Mouse (Mus musculus) frontal cortex, adult 2 months (tissue): ENCODE measurements around the gene Mrc1. TPM values are rescaled to one million over a fixed set of nuclear protein-coding genes. Genes with fewer than 3 reads are reported as not detected.
"Not testable (repeated sequence)": the region's sequence is repeated elsewhere in the genome, so short reads cannot be mapped to it uniquely, and the experiment has no call there.

Experiments
- DNase-seq, 2 experiments: peaks; one replicate each; pipeline ENCODE4 v3.0.0; 2022; ENCODE audit warnings: low spot score in 1 of 2; ENCODE audit errors: extremely low spot score in 1 of 2
- polyA plus RNA-seq: library from polyadenylated mRNA; depleted of rRNA; stranded (reverse); fragments of >200 nt; gene quantifications from 2 replicates; pipeline ENCODE4 v1.2.3, GENCODE M21; 2012; rRNA removed

The Mrc1 gene
- polyA plus RNA-seq = 2.0 and 2.6 TPM in 2 replicates

DNA sequence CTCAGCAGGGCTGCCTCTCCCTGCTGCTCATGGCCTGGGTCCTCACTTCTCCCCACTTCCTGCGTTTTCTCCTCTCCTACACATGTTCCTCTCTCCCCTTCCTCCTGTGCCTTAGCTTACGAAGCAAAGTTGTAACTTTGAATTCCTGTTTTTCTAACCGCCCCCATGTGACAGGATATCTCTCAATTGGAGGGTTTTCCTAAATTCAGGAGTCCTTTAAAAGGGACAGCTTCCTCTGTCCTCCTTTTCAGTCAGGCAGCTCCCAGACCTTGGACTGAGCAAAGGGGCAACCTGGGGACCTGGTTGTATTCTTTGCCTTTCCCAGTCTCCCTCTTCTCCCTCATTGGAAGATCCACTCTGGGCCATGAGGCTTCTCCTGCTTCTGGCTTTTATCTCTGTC lies at the start of gene Mrc1:
Mrc1 (plus strand) TSS at position 244 of the 400 bp plus-strand sequence.
- no peak for DNase-seq

DNA sequence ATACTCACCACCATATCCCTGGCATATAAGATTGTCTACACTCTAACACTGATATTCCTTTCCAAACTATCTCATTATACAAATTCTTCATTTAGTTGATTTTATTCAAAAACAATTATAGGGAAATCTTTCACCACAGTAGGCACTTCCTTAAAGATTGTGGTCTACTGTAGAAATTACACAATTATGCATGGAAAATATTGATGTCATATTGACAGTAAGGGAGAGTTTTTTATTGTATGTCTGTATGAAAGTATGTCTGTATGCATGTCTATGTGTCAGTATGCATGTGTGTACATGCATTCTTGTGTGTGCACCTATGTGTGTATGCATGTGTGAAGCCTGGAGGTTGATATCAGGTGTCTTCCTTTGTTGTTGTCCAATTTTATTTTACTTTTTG lies 44.8 kb upstream of the Mrc1 start:
- DNase-seq = no peak

DNA sequence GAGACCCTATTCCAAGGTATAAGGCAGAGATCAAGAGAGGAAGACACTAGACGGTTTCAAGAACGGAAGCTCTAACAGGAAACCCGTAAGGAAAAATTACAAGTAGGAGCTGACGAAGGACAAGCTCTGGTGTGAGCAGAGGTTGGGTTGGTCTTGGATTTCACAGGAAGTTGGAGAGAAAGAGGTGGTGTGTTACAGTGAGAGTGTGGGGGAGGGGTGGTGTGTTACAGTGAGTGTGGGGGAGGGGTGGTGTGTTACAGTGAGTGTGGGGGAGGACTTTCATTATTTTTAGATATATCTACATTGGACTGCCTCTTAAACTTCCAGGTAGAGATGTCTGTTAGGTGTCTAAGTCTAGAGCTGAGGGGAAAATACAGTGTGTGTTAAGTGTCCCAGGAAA lies 38.5 kb upstream of the Mrc1 start:
- no peak for DNase-seq

DNA sequence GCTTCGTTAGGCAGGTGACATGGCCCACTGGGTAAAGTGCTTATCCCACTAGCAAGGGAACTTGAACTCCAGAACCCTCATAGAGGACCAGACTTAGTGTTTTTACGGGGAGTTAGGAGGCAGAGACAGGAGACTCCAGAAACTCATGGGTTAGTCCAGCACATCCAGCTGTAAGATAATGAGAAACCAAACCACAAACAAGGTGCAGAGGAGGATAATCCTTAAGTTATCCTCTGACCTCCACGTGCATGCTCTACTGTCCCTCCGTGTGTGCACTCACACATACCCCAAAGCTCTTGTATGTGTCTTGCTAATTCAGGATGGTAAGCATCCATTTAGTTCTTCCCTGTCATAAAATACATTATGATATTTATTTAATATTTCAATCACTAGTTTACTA lies 37.6 kb upstream of the Mrc1 start:
- DNase-seq = no peak

DNA sequence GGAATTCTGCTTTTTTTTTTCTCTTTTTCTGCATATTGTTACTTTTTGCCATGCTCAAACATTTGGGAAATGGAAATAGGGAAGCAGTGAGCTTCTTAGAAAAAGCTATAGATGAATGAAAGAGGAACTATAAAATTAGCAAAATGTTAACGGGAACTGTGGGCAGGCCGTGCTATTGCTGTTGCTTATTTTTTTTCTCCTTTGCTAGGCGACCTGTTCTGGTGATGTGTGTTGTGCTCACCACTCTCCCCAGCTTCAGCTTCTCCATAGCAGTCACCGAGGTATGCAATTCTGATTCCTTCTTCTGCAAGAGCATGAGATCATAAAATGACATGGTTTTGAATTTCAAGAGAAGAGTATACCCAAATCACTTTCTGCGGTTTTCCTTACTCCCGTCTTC lies 37.1 kb upstream of the Mrc1 start:
- no peak for DNase-seq

DNA sequence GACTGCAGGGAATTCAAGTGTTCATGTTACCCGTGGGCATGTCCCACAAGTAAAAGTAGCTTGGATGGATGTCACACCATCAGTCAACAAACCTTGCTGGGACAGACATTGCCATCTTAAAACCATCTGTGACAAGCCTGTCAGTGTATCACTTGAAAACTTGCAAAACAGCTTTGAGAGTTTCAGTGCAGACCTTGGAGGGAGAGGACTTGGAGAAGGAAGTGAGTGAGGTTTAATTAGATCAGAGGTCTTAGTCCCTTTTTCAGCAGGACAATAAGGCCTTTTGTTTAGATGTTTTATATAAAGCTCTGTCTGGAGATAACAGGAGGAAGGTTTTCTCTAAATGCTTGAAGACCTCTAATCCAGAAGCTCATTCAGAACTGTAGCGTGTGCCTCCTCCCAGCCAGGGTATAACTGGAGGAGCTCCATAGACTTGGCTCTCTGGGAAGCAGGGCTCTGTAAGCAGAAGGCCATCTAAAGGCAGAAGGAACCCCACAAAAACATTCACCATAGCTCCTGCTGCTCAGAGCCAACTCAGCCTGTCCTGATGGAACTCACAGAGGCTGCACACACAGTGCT lies 30.8 kb upstream of the Mrc1 start:
- DNase-seq = not testable (repeated sequence)

DNA sequence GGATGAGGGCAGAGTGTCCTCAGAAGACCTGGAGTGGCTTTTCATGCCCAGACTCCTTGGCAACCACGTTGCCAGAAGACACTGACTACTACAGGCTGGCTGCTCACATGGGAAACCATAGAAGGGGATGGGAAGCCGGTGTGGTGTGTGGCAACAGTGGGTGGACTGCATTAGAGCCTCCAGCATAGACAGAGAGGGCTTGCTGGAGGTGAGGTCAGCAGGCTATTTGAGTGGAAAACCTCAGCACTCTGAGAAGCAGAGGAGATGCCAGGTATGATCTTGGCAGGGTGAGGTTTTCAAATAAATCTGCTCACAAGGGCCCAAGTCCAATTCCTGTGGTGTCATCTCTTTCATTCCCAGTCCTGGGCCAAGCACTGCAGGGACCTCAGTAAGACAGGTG lies 29.6 kb upstream of the Mrc1 start:
- DNase-seq = no peak

DNA sequence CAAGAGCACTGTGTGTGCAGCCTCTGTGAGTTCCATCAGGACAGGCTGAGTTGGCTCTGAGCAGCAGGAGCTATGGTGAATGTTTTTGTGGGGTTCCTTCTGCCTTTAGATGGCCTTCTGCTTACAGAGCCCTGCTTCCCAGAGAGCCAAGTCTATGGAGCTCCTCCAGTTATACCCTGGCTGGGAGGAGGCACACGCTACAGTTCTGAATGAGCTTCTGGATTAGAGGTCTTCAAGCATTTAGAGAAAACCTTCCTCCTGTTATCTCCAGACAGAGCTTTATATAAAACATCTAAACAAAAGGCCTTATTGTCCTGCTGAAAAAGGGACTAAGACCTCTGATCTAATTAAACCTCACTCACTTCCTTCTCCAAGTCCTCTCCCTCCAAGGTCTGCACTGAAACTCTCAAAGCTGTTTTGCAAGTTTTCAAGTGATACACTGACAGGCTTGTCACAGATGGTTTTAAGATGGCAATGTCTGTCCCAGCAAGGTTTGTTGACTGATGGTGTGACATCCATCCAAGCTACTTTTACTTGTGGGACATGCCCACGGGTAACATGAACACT lies 28.2 kb upstream of the Mrc1 start:
- DNase-seq = not testable (repeated sequence)

DNA sequence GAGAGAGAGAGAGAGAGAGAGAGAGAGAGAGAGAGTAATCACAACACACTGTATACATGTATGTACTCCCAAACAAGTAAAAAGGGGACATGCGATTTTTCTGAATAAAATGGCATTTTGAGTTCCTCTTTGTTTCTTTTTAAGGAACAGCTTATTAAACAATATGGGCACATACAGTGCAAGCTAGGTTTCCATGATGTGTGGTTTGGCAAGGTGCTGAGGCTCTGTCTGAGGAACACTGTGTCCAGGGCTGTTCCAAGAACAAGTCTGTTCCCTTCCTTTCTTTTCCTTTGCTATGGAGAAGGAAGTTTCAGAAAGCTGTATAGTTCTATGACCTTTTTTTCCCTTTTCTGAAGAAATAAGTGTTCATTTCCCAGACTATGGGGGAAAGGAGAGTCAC lies 24.9 kb upstream of the Mrc1 start:
- DNase-seq = no peak

DNA sequence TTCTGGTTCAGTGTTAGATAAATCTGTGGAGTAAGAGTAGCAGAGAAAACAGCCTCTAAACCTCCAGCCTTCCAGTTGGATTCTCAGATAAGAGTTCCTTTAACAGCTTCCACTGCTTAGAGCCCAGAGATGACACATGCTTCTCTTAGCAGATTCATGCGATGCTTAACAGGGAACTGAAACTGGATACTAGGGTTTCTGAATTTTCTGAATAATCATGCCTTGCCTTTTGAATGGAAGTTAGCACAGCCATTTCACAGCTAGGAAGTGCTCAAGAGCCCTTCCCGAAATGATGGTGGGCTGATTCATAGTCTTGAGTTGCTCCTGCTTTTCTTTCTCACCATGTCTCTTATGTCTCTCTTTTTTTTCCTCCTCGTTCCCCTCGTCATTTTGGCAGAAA lies 22.4 kb upstream of the Mrc1 start:
- DNase-seq = no peak

DNA sequence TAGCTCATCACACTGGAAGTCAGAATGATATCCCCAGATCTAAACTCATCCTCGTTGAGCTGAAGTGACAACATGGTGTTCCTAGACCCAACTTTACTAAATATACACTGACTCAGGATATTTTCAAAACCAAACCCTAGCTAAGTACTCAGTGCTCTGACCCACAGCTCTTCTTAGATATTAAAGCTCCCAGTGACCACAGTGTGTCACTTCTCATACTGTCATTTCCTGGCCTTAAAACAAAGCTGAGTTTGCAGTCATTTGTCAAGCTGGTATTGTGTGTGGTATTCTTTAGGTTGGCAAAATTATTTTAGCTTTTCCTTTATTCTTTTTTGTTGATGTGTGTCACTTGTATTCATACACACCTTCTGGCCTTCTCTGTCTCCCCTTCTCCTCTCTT lies 18.5 kb upstream of the Mrc1 start:
- no peak for DNase-seq

DNA sequence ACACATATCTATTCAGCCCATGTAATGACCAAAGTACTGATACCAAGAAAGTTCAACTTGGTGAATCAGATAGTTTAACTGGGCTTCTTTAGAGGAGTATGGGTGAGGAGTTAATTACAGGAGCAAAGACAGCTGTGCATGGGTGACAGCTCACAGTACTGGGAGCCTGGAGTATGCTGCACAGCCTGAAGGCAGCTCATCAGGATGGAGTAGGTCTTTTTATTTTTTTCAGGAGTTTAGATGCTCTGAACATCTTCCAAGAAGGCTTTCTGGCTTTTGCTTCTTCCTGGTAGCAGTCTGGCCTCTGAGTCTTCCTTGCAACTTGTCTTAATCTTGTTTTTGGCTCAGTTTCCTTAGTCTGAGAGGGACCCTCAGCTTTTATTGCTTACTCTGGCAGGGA lies 17.6 kb upstream of the Mrc1 start:
- no peak for DNase-seq

DNA sequence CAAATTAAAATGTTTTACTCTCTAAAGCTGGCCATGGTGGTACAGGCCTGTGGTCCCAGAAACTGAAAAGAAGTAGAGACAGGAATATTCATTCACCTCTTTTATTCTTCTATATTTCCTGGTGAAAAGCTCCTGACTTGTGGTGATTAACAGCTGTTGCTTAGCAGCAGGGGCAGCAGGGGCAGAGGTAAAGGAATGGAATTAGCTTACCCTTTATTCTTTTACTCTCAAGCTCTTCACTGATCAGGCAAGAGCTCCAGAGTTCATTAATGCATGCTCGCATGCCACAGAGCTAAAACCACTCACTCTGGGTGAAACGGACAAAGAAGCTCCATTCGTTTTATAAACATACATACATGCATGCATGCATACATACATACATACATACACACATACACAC lies 14.4 kb upstream of the Mrc1 start:
- no peak for DNase-seq

DNA sequence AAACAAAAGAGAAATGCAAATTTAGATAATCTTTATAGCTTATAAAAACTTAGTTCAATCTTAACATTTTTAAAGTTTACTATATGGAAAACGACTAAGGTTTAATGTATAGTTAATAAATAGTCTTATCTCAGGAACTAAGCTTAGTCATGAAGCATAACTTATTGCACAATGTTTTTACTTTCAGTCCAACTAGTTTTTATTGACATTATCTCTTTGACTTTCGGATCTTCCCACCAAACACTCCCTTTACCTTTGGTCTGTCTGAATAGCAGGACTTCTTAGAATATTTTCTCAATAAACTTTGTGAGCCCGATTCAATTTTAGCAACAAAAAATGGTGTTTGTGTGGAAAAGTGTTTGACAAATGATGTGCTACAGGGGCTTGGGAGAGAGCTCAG lies 12.5 kb upstream of the Mrc1 start:
- DNase-seq = no peak

DNA sequence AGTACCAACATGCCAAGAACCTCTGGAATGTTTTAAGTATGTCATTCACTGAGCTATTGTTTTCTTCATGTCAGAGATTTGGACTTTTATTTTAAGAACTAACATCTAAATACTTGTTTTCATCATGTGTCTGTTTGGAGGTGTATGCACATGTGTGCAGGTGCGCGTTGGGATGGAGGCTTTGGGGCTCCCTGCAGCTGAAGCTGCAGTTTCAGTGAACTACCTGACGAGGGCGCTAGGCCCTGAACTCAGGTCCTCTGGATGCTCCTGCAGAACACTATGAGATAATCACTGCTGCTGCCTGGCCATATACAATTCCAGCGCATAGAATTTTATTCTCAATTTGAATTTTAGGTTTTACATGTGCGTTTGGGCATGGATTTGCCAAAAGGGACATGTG lies 11.1 kb upstream of the Mrc1 start:
- no peak for DNase-seq

DNA sequence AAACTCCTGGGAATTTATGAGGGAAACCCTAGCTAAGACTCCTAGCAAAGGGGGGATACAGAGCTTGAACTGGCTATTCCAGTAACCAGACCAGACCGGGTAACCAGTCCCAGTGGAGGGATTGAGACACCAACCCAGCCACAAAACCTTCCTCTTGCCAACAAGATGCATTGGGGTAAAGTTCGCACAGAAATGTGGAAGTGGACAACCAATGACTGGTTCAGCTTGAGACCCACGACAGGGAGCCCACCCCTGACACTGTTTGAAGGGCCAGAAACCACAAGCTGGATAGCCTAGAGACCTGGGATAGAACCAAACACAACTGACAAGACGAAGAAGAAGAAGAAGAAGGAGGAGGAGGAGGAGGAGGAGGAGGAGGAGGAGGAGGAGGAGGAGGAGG lies 4.8 kb upstream of the Mrc1 start:
- DNase-seq = no peak

DNA sequence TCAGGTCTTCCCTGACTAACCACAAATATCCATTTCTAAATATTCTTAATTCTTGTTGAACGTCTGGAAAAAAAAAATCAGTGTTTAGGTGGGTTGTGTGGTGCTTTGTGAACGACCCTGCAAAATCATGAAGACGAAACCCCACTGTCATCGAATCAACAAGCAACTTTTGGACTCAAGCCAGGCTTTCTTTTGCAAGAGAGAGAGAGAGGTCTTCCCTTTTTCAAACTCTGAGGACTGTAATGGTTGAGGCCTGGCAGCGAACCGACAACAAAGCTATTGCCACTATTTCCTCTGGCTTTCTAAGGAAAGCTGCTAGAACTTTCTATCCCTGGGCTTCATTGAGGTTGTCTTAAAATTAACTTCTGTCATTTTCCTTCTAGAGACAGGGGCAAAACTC lies 697 bp upstream of the Mrc1 start:
- no peak for DNase-seq

DNA sequence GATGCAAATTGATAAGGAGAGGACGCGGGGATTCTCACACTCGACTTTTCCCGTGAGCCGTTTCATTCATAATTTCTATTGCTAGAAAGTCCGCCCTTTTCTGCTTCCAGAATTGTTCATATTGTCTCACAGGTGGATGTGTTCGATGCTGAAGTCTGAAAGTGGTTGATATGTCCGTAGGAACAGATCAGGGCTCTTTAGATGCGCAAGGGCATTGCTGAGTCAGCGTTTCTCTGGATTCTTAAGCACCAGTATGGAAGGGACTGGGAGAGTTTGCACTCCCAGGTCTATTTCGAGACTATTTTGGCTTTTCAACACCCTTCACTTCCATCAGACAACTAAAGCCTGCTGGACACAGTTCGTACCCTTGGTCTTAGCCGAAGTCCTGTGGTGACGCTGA lies 787 bp downstream of the Mrc1 start:
- no peak for DNase-seq

DNA sequence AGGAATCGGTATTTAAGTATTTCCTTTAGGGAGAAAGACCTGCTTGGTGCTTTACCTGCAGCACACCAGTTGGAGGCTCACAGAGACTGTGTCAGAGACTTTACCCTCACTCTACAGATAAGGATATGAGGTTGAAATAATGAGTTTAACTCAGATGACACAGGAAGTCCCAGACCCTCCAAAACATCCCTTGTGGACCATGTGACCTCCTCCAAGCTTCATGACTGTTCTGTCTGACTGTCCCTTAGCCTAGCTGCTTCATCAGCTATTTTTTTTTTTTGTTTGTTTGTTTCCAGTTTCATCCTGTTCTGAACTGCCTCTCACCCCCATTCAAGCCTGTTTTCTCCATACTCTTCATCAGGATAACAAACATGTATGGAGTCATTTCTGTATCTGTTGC lies 3.7 kb downstream of the Mrc1 start:
- no peak for DNase-seq

DNA sequence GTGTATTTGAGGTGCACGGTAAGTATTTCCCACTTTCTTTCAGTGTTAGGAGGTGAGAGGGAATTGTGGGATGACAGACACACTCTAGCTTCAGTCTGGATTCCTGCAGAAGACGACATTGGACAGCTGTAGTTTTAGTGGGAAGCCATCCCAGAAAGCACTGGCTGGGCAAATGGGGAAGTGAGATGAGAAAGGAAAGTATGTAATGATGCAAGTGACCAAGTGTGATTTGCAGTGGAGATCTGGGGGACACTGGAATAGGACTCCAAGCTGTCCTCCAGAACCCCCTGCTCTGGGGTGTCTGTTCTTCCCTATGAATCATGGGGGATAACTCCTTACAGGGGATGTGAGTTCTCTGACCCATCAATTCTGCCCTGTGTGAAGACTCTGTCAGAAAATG lies 4.8 kb downstream of the Mrc1 start:
- no peak for DNase-seq

DNA sequence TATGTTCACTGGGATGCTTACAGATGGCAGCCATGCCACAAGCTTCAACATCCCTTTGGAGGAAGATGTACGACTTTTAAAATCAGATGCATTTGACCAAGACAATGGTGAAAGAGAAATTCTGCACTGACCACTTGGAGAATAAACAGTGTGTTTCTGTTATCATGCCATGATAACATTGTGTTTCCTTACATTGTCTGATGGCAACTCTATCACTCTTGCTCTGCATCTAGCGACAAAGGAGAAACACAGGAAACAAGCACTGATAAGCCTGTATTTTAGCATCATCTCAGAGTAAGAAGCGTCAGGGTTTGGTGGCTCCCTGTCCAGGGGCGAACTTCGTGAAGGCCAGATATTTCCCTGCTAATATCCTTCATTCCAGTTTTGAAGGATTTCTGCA lies 6.1 kb downstream of the Mrc1 start:
- no peak for DNase-seq

DNA sequence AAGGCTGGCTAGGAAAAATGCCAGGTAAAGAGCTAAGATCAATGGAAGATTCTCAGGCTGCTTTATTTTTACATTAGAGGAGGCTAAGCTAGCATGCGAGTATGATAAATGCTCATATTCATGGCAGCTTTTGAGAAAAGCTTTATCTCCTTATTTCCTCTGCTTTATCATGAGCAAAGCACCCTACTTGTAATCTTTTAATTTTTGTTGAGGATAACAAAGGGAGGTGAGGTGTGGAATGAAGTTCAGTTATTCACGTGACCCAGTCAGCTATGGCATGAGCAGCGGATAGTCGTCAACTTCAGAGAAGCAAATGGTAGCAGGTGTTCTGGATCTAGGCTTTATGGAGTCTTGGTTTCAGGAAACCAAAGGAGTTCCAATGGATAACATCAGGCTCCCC lies 7.7 kb downstream of the Mrc1 start:
- no peak for DNase-seq

DNA sequence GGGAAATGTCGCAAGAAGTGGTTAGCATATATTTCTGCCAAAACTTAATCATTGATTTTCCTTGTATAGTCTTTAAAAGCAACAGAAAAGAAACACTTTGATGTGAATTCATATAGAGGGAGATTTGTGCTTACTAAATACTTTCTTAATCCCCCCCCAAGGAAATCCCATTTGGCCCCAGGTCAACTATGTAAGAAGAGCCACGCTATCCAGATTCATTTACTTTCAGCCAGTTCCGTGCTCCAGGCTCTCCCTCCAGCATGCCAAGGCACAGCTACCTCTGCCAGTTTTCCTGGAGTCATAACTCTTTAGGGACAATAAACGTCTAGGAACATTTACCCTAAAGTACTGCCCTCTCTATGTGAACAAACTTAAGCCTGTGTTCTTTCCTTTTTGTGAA lies 8.5 kb downstream of the Mrc1 start:
- no peak for DNase-seq
